Mouse (Mus musculus) gastrocnemius, adult 8-10 months (tissue): Measurements from ENCODE around the gene Fam234b. TPM values are rescaled to one million over a fixed set of nuclear protein-coding genes. Genes with fewer than 3 reads are reported as not detected.

Experiments used
- DNase-seq, 2 experiments: peaks; one replicate each; pipeline ENCODE4 v3.0.0; 2022; ENCODE audit warnings: low spot score in 2 of 2
- total RNA-seq, 4 experiments: library from RNA; stranded (reverse); gene quantifications; 2 replicates each; pipeline ENCODE4 v1.2.4; 2022

Fam234b gene
- 1 to 10 TPM; 3.0 to 3.6 (median 3.3) TPM for total RNA-seq

- DNase-seq = peak; percentile 59 to 72
Observed at GRCm38 (mm10) chr6:135197921-135198532, at the start of gene Fam234b, which contains the start of gene Hebp1. TSS of gene Fam234b (plus strand) at chr6:135197977. TSS of gene Hebp1 (minus strand) at chr6:135198022.

DNA sequence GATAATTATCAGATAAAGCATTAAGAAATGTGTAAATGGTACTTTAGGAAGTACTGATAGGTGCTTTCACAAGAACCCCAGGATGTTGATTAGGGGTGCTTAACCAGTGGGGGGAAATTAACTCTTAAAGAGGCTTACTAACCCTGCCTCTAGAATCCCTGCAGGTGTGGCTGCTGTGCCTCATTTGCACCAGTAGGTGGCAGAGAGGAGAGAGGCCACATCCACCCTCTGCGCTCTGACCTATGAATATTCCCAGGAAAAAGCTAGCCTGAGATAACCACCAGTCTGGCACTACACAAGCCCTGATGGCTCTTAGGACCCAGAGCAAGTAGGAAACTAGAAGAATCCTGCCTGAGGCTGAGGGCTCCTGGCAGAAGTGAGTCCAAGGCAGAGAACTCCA is 49.3 kb upstream of the Fam234b start:
- DNase-seq = no peak

DNA sequence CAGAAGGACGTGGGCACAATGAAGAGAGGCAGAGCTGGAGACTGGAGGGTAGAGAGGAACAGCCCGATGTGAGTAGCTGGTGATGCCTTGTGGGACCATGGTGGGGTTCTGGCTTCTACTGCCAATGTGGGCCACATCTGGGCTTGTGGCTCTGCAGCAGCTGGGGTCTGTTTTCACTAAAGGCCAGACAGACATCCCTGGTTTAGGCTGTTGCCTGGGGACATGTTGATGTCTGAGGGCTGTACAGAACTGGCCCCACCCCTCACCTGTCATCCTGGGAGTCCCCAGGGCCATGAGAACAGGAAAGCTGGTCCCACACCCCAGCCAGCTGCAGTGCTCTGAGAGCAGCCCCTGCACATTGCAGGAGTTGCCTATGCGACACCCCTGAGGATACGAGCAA is 48.6 kb upstream of the Fam234b start:
- DNase-seq = no peak

DNA sequence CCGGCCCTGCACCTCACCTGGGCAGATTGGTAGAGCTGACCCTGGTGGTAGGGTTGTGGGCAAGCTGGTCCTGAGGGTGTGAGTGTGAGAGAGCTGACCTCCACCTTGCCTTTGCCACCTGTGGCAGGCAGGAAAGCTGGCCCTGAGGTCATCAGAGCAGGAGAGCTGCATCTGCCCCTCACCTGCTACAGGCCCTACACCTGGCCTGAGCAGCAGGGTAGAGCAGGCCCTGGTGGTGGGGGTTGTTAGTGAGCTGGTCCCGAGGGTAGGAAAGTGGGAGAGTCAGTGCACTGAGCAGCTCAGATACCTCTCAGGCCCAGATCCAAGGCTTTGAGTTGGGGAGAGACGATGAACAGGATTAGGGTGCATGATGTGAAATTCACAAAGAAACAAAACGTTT is 48.1 kb upstream of the Fam234b start:
- DNase-seq = no peak

DNA sequence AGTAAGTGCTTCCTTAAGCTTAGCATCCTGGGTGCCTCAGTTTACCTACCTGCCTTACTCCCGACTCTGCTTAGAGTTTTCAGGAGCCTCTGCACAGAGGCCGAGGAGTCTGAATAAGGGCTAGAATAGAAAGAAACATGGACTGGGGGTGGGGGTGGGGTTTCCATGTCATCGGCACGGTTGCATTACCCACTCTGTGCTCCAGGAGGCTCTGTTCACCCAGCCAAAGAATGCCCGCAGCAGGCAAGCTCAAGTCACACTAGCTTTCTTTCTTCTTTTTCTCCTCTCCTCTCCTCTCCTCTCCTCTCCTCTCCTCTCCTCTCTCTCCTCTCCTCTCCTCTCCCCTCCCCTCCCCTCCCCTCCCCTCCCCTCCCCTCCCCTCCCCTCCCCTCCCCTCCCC is 47.5 kb upstream of the Fam234b start:
- DNase-seq = no peak

DNA sequence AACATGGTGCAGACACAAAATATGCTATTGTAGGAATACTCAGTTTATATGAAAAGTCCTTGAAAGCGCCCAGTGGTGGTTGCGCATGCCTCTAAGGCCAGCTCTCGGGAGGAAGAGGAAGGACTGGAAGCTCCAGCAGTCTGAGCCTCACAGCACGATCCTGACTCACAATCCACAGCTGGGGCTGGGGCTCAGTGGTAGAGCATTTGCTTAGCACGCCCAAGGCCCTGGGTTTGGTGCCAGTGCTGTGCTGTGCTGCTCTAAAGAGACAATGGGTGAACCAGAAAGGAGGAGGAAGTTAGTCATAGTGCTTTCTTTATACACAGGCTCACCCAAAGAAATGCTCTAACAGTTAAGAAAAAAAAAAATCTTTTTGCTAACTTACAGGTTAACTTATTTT is 44.1 kb upstream of the Fam234b start:
- DNase-seq = no peak

DNA sequence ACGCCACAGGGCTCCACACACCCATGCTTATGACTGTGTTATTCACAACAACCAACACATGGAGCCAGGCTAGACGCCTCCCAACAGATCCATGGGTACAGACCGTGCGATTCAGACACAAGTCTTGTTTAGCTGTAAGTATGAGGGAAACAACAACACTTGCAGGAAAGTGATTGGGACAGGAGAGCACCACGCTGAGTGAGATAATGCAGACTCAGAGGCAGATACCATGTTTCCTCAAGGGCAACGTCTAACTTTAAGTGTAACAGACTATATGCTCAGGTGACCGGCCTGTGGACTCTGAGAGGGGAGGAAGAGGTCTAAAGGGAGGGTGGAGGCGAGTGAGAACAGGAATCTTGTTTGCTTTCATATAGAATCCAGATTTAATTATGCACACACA is 41.2 kb upstream of the Fam234b start:
- DNase-seq = no peak

GRCm38 (mm10) chr6:135157496-135157895 is 40.3 kb upstream of the Fam234b start:
- DNase-seq = no peak

DNA sequence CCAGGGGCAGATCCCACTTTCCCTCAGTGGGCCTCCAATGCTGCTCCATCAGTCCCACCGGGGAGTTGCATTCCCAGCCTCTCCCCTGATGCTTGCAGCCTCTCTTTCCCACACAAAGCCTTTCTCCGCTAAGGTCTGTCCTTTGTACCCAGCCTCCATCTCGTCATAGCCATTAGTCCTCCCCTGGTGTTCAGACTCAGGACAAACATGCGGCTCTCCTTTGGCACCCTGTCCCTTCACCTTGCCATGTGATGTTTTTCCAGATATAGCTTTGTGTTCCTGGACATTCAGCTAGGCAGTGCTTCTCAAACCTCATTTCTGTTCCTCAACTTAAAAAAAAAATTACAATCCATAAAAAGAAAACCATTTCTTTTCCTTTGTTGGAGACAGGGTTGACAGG is 39.3 kb upstream of the Fam234b start:
- no peak for DNase-seq

GRCm38 (mm10) chr6:135161356-135161755 is 36.4 kb upstream of the Fam234b start:
- DNase-seq = no peak

- no peak for DNase-seq
Observed at GRCm38 (mm10) chr6:135162311-135162710, 35.5 kb upstream of the Fam234b start.

GRCm38 (mm10) chr6:135162861-135163260 is 34.9 kb upstream of the Fam234b start:
- DNase-seq = no peak

GRCm38 (mm10) chr6:135165191-135165590 is 32.6 kb upstream of the Fam234b start:
- no peak for DNase-seq

DNA sequence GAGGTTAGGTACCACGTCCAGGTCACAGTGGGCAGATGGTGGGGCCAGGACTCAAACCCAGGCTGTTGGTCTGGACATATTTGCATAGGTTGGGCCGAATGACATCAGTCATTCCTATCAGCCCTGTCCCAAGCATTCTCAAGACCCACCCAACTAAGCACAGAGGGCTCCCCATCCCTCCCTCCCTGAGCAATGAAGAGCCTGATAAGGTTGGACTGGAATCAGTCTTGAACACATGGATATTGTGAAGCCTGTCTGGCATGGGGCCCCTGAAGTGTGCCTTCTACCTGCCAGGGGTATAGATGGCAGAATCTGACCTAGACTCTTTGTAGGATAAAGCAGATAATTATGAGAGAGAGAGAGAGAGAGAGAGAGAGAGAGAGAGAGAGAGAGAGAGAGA is 32.1 kb upstream of the Fam234b start:
- no peak for DNase-seq

- DNase-seq = no peak
Observed at GRCm38 (mm10) chr6:135166262-135166661, 31.5 kb upstream of the Fam234b start.

- no peak for DNase-seq
Observed at GRCm38 (mm10) chr6:135166712-135167111, 31.1 kb upstream of the Fam234b start.

DNA sequence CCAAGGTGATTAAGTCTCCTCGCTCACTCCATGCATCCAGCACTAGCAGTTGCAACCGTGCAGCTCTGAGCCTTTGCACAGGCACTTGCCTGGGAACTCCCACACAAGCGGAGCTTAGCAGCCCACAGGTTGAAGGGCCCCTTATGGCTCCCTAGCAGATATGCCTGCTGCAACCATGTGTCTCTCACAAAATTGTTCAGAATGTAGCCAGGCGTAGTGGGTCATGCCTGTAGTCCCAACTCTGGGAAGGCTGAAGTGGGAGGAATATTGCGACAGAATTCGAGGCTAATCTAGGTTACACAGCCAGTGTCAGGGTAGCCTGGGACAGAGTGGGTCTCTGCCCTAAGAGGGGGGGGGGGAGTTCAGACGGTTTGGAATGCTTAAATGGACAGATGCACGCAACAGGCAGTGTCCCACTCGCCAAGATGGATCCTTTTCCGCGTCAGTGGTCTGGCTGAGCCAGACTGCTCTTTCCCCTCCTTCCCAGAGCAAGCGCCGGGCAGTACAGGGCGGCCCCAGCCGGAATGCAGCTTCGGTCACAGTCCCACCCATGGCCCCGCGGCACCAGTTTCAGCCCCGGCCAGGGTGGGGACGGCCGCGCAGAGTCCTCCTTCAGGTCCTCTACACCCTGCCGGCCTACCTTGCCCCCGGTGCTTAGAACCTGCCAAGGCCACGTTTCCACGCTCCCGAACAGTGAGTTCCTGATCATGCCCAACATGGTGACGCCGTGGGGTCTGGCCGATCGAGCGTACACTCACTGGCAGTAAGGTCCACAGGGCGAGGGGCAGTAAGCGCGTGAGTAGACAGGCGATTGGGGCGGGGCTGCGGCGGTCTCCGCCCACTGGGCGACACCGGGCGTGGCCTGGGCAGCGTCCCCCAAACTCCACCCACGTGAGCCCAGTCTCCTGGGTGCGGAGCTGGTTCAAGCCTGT is 30.1 kb upstream of the Fam234b start:
- peak; percentile 70 to 81 for DNase-seq

DNA sequence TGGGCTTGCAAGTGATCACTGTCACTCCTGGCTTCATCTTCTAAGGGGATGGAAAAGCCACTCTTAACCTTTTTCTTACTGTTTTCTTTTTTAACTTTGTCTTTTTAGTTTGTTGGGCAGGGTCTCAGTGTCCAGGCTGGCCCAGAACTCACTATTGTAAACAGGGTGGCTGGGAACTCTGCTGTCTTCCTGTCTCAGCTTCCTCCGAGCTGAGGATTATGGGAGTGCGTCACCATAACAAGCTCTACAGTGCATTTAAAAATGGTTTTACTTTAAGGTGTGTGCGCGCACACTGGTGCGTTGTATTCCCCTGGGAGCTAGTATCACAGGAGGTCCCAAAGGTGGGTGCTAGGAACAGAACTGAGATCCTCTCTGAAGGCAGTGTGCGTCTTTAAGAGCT is 29.3 kb upstream of the Fam234b start:
- DNase-seq = no peak

DNA sequence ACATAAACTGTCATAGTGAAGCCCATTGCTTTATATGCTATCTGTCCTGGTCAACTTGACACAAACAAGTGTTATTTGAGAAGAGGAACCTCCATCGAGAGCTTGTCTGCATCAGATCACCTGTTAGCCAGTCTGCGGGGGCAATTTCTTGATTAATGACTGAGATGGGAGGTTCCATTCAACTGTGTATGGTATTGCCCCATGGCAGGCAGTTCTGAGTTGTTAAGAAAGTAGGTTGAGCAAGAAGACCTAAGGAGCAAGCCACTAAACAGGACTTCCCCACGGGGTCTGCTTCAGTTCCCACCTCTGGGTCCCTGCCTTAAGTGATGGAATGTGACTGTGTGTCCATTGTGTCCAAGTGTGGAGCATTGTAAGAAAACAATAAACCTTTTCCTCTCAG is 28.5 kb upstream of the Fam234b start:
- DNase-seq = no peak

- DNase-seq = no peak
Observed at GRCm38 (mm10) chr6:135171736-135172135, 26.0 kb upstream of the Fam234b start.

GRCm38 (mm10) chr6:135175014-135175413 is 22.8 kb upstream of the Fam234b start:
- no peak for DNase-seq

- DNase-seq = no peak
Observed at GRCm38 (mm10) chr6:135177271-135177670, 20.5 kb upstream of the Fam234b start.

GRCm38 (mm10) chr6:135178599-135178998 is 19.2 kb upstream of the Fam234b start:
- DNase-seq = no peak
